Mouse (Mus musculus) CD4-positive helper T cell, adult 2 months (primary cell): ENCODE results near the gene Ube4a.

Source experiments
- DNase-seq: peaks from one replicate; pipeline ENCODE4 v3.0.0-alpha.2; 2012; ENCODE audit warnings: low read depth, missing footprints, low spot score

Ube4a gene

GRCm38 (mm10) chr9:44965126-44965832, at the start of gene Ube4a:
Gene Ube4a (minus strand): TSS chr9:44965600.
- DNase-seq: peak; percentile 99

GRCm38 (mm10) chr9:45014879-45015278, 49.5 kb upstream of the Ube4a start:
- peak; percentile 74 for DNase-seq

- DNase-seq: no peak
These were observed 45.9 kb upstream of the Ube4a start for GRCm38 (mm10) chr9:45011291-45011690.

GRCm38 (mm10) chr9:45010461-45010860, 45.1 kb upstream of the Ube4a start:
- peak; percentile 83 for DNase-seq

GRCm38 (mm10) chr9:45009180-45010078, 44.0 kb upstream of the Ube4a start, which contains the start of gene Cd3e:
Gene Cd3e (minus strand): TSS chr9:45009627.
- peak; percentile 88 for DNase-seq

GRCm38 (mm10) chr9:45008342-45008741, 42.9 kb upstream of the Ube4a start:
- no peak for DNase-seq

- no peak for DNase-seq
These were observed 42.0 kb upstream of the Ube4a start for GRCm38 (mm10) chr9:45007404-45007803.

GRCm38 (mm10) chr9:45000249-45000648, 34.8 kb upstream of the Ube4a start:
- DNase-seq: no peak

- DNase-seq: no peak
These were observed 34.4 kb upstream of the Ube4a start for GRCm38 (mm10) chr9:44999776-45000175.

GRCm38 (mm10) chr9:44999171-44999570, 33.8 kb upstream of the Ube4a start:
- DNase-seq: peak; percentile 36

GRCm38 (mm10) chr9:44998138-44998537, 32.7 kb upstream of the Ube4a start:
- DNase-seq: peak; percentile 59

GRCm38 (mm10) chr9:44996590-44996989, 31.2 kb upstream of the Ube4a start:
- DNase-seq: no peak

GRCm38 (mm10) chr9:44994962-44995361, 29.6 kb upstream of the Ube4a start:
- no peak for DNase-seq

- DNase-seq: no peak
These were observed 27.9 kb upstream of the Ube4a start for GRCm38 (mm10) chr9:44993268-44993667.

- no peak for DNase-seq
These were observed 26.9 kb upstream of the Ube4a start for GRCm38 (mm10) chr9:44992271-44992670.

GRCm38 (mm10) chr9:44991821-44992220, 26.4 kb upstream of the Ube4a start:
- no peak for DNase-seq

GRCm38 (mm10) chr9:44986976-44987375, 21.6 kb upstream of the Ube4a start:
- DNase-seq: peak; percentile 83

GRCm38 (mm10) chr9:44986242-44986781, 20.9 kb upstream of the Ube4a start:
- peak; percentile 99 for DNase-seq

GRCm38 (mm10) chr9:44985721-44986161, 20.3 kb upstream of the Ube4a start:
- peak; percentile 78 for DNase-seq

- no peak for DNase-seq
These were observed 17.6 kb upstream of the Ube4a start for GRCm38 (mm10) chr9:44983001-44983400.

GRCm38 (mm10) chr9:44982531-44982930, 17.1 kb upstream of the Ube4a start:
- peak; percentile 50 for DNase-seq

GRCm38 (mm10) chr9:44982081-44982480, 16.7 kb upstream of the Ube4a start:
- DNase-seq: peak; percentile 63
